8 mouse cellular contexts compared by ENCODE assay signal in genomic region chr16:59471637-59472278, GRCm38 (mm10). TPM values are rescaled to one million over a fixed set of nuclear protein-coding genes. Genes with fewer than 3 reads are reported as not detected.
DNase-seq lines count a peak whose midpoint lies in the region; ATAC-seq and TF ChIP-seq lines count a peak whose summit lies in the region.

Gene Riox2, plus strand, starts transcription at chr16:59471775.

- DNase-seq in CD4-positive, CD25-positive, alpha-beta regulatory T cell, adult 2 months (ENCODE audit: low read depth, low spot score), result peak; percentile 90
- peak; percentile 90 for DNase-seq in kidney, postnatal 10 days
- peak; percentile 89 for DNase-seq in liver, embryonic 11.5 days (ENCODE audit: low spot score)
- DNase-seq in spleen, postnatal 4 days (ENCODE audit: low spot score in 2 of 2), result peak; percentile 85 to 95

- H3K9ac ChIP-seq in heart, embryonic 13.5 days, result peak within 1 kb of the TSS; percentile 79
- peak within 1 kb of the TSS; percentile 83 for H3K9ac ChIP-seq in liver, embryonic 11.5 days (ENCODE audit: low read depth, low read length)

- H3K4me2 ChIP-seq in heart, embryonic 13.5 days, result peak within 1 kb of the TSS; percentile 75
- H3K4me2 ChIP-seq in liver, embryonic 11.5 days, result peak within 1 kb of the TSS; percentile 79
- peak within 1 kb of the TSS; percentile 69 for H3K4me2 ChIP-seq in myocyte (ENCODE audit: low read depth)

- H3ac ChIP-seq in myocyte (ENCODE audit: control insufficient read depth, insufficient read length), result peak within 1 kb of the TSS; percentile 54

- peak within 1 kb of the TSS; percentile 79 for H3K4me3 ChIP-seq in brown adipose tissue, adult 24 weeks (ENCODE audit: insufficient read depth, low read depth, low read length)
- H3K4me3 ChIP-seq in heart, embryonic 13.5 days, result peak within 1 kb of the TSS; percentile 68
- peak within 1 kb of the TSS; percentile 73 for H3K4me3 ChIP-seq in liver, embryonic 11.5 days (ENCODE audit: low read depth, low read length)
- peak within 1 kb of the TSS; percentile 58 for H3K4me3 ChIP-seq in myocyte

- H3K36me3 ChIP-seq in heart, embryonic 13.5 days, result peaks cover 18% of the 10 kb centered on the region
- H3K36me3 ChIP-seq in liver, embryonic 11.5 days (ENCODE audit: control insufficient read depth, insufficient read depth, low read length), result no peaks in the 10 kb centered on the region; the same call in 1 of the 2 replicates
- H3K36me3 ChIP-seq in myocyte (ENCODE audit: control insufficient read depth, insufficient read depth), result peaks cover 16% of the 10 kb centered on the region

- peak within 1 kb of the TSS; percentile 31; the same call in 1 of the 2 replicates for H3K27ac ChIP-seq in brown adipose tissue, adult 24 weeks (replicated peaks; ENCODE audit: low read depth, low read length)
- peak within 1 kb of the TSS; percentile 40 for H3K27ac ChIP-seq in heart, embryonic 13.5 days (replicated peaks)
- H3K27ac ChIP-seq in liver, embryonic 11.5 days (ENCODE audit: low read depth, low read length), result peak within 1 kb of the TSS; percentile 74

- no peaks in the 10 kb centered on the region for H3K27me3 ChIP-seq in heart, embryonic 13.5 days (replicated peaks)
- no peaks in the 10 kb centered on the region for H3K27me3 ChIP-seq in liver, embryonic 11.5 days (replicated peaks; ENCODE audit: control insufficient read depth, insufficient read depth, low read length)
- no peaks in the 10 kb centered on the region for H3K27me3 ChIP-seq in myocyte (ENCODE audit: control insufficient read depth, insufficient read depth, insufficient read length)

- TF ChIP-seq POLR2A in myocyte (IDR thresholded peaks at IDR 0.05; ENCODE audit: insufficient read length, low read depth), result peak; percentile 93

- H3K79me2 ChIP-seq in myocyte (ENCODE audit: control insufficient read depth, insufficient read depth), result peaks cover 36% of the 10 kb centered on the region

- no peaks in the 10 kb centered on the region for H3K4me1 ChIP-seq in brown adipose tissue, adult 24 weeks (ENCODE audit: control insufficient read depth, insufficient read depth, insufficient read length, low read length)
- peaks cover 14% of the 10 kb centered on the region for H3K4me1 ChIP-seq in heart, embryonic 13.5 days
- H3K4me1 ChIP-seq in liver, embryonic 11.5 days (replicated peaks; ENCODE audit: control insufficient read depth, insufficient read depth, low read length), result peaks cover 3% of the 10 kb centered on the region

- ATAC-seq in erythroid progenitor cell, adult 5-6 weeks (replicated peaks; ENCODE audit: low FRiP score, poor library complexity, severe bottlenecking), result peak; percentile 85
- peak; percentile 86 for ATAC-seq in heart, embryonic 13.5 days (ENCODE audit: extremely low read depth, insufficient number of reproducible peaks, low FRiP score, low TSS enrichment)
- ATAC-seq in liver, embryonic 11.5 days (replicated peaks; ENCODE audit: low FRiP score), result peak; percentile 95

- WGBS in heart, embryonic 13.5 days, result 1% methylated on average over 56 of the region's 56 CpGs
- under 1% methylated on average over 56 of the region's 56 CpGs for WGBS in liver, embryonic 11.5 days

- no peaks in the 10 kb centered on the region for H3K9me3 ChIP-seq in heart, embryonic 13.5 days
- no peaks in the 10 kb centered on the region for H3K9me3 ChIP-seq in liver, embryonic 11.5 days (ENCODE audit: control insufficient read depth, low read length)

TF ChIP-seq in myocyte, 11 proteins besides CTCF, POLR2A, EP300 and RAD21:
- TF ChIP-seq MYOD1 (IDR thresholded peaks at IDR 0.05; ENCODE audit: control insufficient read depth in 1 of 3, insufficient read length in 2 of 3, low read depth in 2 of 3) (no peak), REST (IDR thresholded peaks at IDR 0.05; ENCODE audit: insufficient read depth, insufficient read length) (peak; percentile 34), TCF12 (IDR thresholded peaks at IDR 0.05; ENCODE audit: insufficient read depth, poor library complexity, severe bottlenecking) (no peak), SRF (IDR thresholded peaks at IDR 0.05; ENCODE audit: control insufficient read depth, insufficient read length, low read depth) (no peak), TCF3 (IDR thresholded peaks at IDR 0.05; ENCODE audit: insufficient read length, low read depth) (no peak), MAX (IDR thresholded peaks at IDR 0.05; ENCODE audit: low read depth) (no peak), USF1 (IDR thresholded peaks at IDR 0.05; ENCODE audit: low read depth) (no peak), CEBPB (IDR thresholded peaks at IDR 0.05; ENCODE audit: insufficient read depth, poor library complexity, severe bottlenecking) (no peak), E2F4 (IDR thresholded peaks at IDR 0.05; ENCODE audit: insufficient read depth) (no peak), POLR2AphosphoS2 (IDR thresholded peaks at IDR 0.05; ENCODE audit: insufficient read length, low read depth) (peak; percentile 89), MYOG (IDR thresholded peaks at IDR 0.05; ENCODE audit: control insufficient read depth in 1 of 3, insufficient read depth in 1 of 3, insufficient read length in 2 of 3, low read depth in 2 of 3) (peak in 1 of 3 experiments; percentile 41)

RNA-seq across cellular contexts. Expression of gene Riox2, which starts in this region (rescaled TPM):
- polyA plus RNA-seq in brown adipose tissue, adult 24 weeks (2012; ENCODE audit: insufficient read depth, insufficient read length, missing spikeins), result 15.4 and 16.0 TPM in 2 replicates
- 2.9 and 6.3 TPM in 2 replicates for total RNA-seq in erythroid progenitor cell, adult 5-6 weeks (2015; ENCODE audit: low replicate concordance)
- 4.7 and 20.1 TPM in 2 replicates for total RNA-seq in erythroid progenitor cell, adult 5-6 weeks (2017; ENCODE audit: low replicate concordance)
- polyA plus RNA-seq in heart, embryonic 13.5 days (2015; fragmentation: Nextera tagmentation; extraction: Ambion mirVana), result 23.6 and 24.8 TPM in 2 replicates
- polyA plus RNA-seq in liver, embryonic 11.5 days (2014; fragmentation: Nextera tagmentation; extraction: Ambion mirVana), result 39.4 and 44.6 TPM in 2 replicates
- 20.8 TPM for polyA plus RNA-seq in myocyte (2012; fragmentation: generic; extraction: Trizol)

Comparison
In these comparisons a context has a peak if more than half of its experiments do, and no peak if none do; other contexts are left out.
1. Peak in every context shown above with its lines: DNase-seq, ATAC-seq, H3K4me3 ChIP-seq and H3K27ac ChIP-seq.